Mouse (Mus musculus): ENCODE data around the gene Sgk1. TPM values are rescaled to one million over a fixed set of nuclear protein-coding genes. Genes with fewer than 3 reads are reported as not detected.

Sgk1 gene
- polyA plus RNA-seq, 1 experiment from 2014 or later, result 16.3 TPM

DNA sequence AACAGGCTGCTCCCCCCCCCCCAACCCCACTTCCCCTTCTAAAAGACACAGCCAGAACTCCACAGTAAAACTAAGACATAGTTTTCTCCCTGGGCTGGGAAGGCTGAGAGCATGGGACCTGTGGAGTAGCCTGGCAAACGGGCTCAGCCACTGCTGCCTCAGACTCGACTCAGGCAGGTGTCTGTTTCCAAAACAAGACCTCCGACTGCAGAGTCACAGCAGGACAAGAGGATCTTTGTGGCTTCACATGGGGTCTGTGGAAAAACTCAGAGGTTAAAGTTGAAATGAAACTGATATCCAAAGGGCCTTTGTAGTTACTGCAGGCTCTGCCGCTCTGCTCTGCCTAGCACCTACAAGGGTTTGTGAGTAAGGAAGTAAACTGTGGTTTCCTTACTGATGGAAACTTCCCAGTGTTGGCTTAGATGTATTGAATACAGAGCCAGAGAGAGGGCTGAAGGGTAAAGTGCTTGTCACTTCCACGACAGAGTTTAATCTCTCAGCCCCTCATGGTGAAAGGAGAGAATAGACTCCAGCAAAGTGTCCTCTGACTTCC is 25.0 kb downstream of the Sgk1 start:
- Histone ChIP-seq H3K36me3 (ENCODE audit: poor library complexity, severe bottlenecking) (no peaks in the 10 kb centered on the region), H3K9me3 (replicated peaks) (no peaks in the 10 kb centered on the region), H3K27me3 (no peaks in the 10 kb centered on the region), H3K4me2 (no peak overlapping the region), H3K4me1 (no peaks in the 10 kb centered on the region), H3K4me3 (no peak overlapping the region), H3K27ac (no peak overlapping the region), H3K9ac (no peak overlapping the region)
- ATAC-seq, result no peak
- 25% methylated on average over 5 of the region's 5 CpGs for WGBS

DNA sequence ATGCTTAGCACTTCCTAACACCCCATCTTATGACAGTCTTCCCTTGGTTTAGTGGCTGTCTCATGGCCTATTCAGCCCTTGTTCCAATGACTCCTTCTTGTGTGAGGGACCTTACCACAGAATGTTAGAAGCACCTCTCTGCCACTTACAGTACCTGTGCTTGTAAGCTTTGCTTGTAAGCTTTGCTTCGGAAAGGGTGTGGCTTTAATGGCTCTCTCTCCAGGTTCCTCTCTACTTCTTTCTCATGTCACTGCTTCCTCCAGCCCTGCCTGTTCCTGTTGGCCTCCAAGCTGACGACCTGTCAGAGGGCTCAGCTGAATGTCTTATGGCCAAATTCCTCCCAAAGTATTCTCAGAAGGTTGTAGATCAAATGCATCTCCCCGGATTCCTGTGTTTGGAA is 25.8 kb downstream of the Sgk1 start:
- H3K4me3 ChIP-seq, result no peak overlapping the region
- no peak overlapping the region for H3K9ac ChIP-seq
- WGBS, result 83% methylated on average over 3 of the region's 3 CpGs
- H3K36me3 ChIP-seq (ENCODE audit: poor library complexity, severe bottlenecking), result no peaks in the 10 kb centered on the region
- H3K27me3 ChIP-seq, result no peaks in the 10 kb centered on the region
- H3K4me2 ChIP-seq, result no peak overlapping the region
- H3K4me1 ChIP-seq, result no peaks in the 10 kb centered on the region
- no peaks in the 10 kb centered on the region for H3K9me3 ChIP-seq (replicated peaks)
- no peak for ATAC-seq
- no peak overlapping the region for H3K27ac ChIP-seq

DNA sequence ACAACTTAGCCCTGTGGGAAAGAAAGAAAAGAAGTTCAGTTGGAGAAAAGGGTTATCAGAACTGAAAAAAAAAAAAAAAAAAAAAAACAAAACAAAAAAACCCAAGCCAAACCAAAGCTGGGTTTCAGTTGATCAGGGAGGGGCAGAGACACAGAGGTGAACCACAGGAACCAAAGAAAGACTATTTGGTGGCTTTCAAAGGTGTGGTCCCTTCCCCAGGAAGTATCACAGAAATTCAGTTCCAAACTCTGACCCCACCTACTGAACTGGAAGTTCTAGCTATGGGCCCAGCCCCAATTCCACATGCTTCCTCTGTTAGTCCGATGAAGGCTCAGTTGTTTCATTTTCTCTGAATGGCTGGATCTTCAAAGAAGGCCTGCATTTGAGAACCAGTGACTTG is 26.7 kb downstream of the Sgk1 start:
- no peaks in the 10 kb centered on the region for H3K4me1 ChIP-seq
- no peaks in the 10 kb centered on the region for H3K9me3 ChIP-seq (replicated peaks)
- no peak overlapping the region for H3K4me3 ChIP-seq
- H3K27ac ChIP-seq, result no peak overlapping the region
- ATAC-seq, result no peak
- WGBS, result 97% methylated on average over 1 of the region's 1 CpGs
- H3K36me3 ChIP-seq (ENCODE audit: poor library complexity, severe bottlenecking), result no peaks in the 10 kb centered on the region
- no peak overlapping the region for H3K4me2 ChIP-seq
- no peak overlapping the region for H3K9ac ChIP-seq
- H3K27me3 ChIP-seq, result no peaks in the 10 kb centered on the region

DNA sequence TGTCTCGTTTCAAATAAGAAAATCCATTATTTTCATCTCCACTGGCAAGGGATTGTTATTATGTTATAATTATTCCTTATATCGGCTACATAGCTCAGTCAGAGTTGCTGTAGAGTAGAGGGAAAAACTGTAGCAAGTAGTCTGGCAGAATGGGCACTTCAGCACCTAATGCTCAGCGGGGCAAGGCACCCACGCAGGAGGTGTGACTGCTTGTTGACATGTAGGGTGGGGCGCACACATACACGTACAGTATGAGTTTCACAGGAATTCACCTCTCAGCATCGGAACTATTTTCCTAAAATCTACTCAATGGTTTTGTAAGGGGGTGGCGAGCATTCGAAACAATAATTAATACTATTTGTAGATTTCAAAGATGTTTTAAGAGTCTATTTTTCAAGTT is 28.4 kb downstream of the Sgk1 start:
- Histone ChIP-seq H3K4me2 (no peak overlapping the region), H3K9me3 (replicated peaks) (no peaks in the 10 kb centered on the region), H3K27ac (no peak overlapping the region), H3K27me3 (no peaks in the 10 kb centered on the region), H3K9ac (no peak overlapping the region), H3K4me1 (no peaks in the 10 kb centered on the region), H3K4me3 (no peak overlapping the region), H3K36me3 (ENCODE audit: poor library complexity, severe bottlenecking) (no peaks in the 10 kb centered on the region)
- 89% methylated on average over 9 of the region's 9 CpGs for WGBS
- no peak for ATAC-seq

DNA sequence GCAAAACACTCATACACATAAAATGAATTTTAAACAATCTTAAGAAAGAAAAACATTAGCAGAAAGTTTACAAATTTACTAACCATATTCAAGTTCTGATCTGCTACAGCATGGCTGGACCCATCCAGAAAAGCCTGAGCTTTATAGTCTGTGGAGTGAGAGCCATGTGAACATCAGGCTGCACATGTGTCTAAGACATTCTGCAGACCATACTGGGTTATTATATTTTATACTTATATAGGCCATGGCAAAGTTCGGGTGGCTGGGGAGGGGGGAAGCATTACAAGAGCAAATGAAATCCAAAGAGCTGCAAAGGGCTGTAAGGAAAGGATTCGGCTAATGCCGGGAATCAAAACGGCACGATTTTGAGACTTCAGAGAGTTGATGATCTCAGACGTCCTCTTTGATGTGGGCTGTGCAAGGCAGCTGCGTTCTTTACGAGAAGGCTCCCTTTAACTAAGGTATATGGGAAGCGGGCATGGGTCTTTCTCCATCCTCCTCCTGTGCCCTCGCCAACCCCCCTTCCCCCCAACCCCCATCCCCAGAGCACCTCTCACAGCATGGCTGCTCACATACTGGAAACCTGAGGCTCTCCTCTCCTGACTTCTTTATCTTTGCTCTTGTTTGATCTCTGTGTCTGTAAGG is 29.4 kb downstream of the Sgk1 start:
- peak; percentile 44; the same call in 1 of the 2 replicates for ATAC-seq
- no peak overlapping the region for H3K4me3 ChIP-seq
- H3K4me2 ChIP-seq, result no peak overlapping the region
- H3K9ac ChIP-seq, result no peak overlapping the region
- no peaks in the 10 kb centered on the region for H3K36me3 ChIP-seq (ENCODE audit: poor library complexity, severe bottlenecking)
- no peaks in the 10 kb centered on the region for H3K27me3 ChIP-seq
- H3K4me1 ChIP-seq, result no peaks in the 10 kb centered on the region
- 86% methylated on average over 10 of the region's 10 CpGs for WGBS
- no peak overlapping the region for H3K27ac ChIP-seq
- no peaks in the 10 kb centered on the region for H3K9me3 ChIP-seq (replicated peaks)

DNA sequence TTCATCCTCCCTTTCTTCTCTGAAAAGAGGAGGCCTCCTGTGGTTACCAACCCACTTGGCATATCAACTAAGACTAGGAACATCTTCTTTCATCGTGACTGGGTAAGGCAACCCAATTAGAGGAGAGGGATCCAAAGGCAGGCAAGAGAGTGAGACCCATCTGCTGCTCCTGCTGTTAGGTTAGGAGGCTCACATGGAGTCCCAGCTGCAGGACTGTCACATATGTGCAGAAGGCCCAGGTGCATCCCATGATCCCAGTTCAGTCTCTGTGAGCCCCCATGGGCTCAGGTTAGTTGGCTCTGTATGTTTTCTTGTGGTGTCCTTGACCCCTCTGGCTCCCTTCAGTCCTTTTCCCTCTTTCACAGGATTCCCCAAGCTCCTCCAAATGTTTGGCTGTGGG is 32.8 kb downstream of the Sgk1 start:
- Histone ChIP-seq H3K9me3 (replicated peaks) (no peaks in the 10 kb centered on the region), H3K4me3 (no peak overlapping the region), H3K4me1 (no peaks in the 10 kb centered on the region), H3K4me2 (no peak overlapping the region), H3K27me3 (no peaks in the 10 kb centered on the region), H3K36me3 (ENCODE audit: poor library complexity, severe bottlenecking) (no peaks in the 10 kb centered on the region), H3K27ac (no peak overlapping the region), H3K9ac (no peak overlapping the region)
- ATAC-seq, result peak; percentile 59
- WGBS, result 23% methylated on average over 1 of the region's 1 CpGs

DNA sequence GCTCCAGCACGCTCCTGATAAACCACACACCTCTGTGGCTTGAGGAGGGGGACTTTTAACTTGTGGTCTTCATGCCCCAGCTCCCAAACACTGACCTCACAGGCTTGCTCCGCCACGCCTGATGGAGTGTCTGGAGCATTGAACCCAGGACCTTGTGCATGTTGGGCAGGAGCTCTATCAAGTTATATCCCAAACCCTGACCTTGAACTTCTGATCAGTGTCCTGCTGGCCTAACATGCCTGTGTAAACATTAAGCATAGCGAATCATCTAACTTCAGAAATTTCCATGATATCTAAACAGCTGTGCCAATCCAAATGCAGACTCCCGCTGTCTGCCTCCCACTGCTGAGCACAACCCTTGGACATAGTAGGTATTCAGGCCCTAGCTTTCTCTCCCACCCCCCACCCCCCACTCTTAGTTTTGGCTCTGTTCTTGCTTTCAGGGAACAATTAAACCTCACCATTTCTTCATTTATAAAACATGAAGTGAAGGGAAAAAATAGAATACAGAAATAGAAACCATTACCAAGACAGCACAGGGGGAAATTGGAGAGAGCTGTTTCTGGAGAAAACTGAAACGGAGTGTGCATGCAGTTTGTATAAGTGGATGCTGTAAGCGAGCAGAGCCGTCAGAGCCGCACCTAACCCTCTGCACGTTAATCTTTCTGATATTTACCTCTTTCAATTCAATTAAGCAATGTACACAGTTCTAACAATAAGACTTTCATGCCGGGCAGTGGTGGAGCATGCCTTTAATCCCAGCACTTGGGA is 34.5 kb downstream of the Sgk1 start:
- Histone ChIP-seq H3K27ac (no peak overlapping the region), H3K9ac (no peak overlapping the region), H3K4me1 (no peaks in the 10 kb centered on the region), H3K27me3 (no peaks in the 10 kb centered on the region), H3K36me3 (ENCODE audit: poor library complexity, severe bottlenecking) (no peaks in the 10 kb centered on the region), H3K9me3 (replicated peaks) (no peaks in the 10 kb centered on the region), H3K4me3 (no peak overlapping the region), H3K4me2 (no peak overlapping the region)
- ATAC-seq, result no peak
- WGBS, result 88% methylated on average over 11 of the region's 11 CpGs

DNA sequence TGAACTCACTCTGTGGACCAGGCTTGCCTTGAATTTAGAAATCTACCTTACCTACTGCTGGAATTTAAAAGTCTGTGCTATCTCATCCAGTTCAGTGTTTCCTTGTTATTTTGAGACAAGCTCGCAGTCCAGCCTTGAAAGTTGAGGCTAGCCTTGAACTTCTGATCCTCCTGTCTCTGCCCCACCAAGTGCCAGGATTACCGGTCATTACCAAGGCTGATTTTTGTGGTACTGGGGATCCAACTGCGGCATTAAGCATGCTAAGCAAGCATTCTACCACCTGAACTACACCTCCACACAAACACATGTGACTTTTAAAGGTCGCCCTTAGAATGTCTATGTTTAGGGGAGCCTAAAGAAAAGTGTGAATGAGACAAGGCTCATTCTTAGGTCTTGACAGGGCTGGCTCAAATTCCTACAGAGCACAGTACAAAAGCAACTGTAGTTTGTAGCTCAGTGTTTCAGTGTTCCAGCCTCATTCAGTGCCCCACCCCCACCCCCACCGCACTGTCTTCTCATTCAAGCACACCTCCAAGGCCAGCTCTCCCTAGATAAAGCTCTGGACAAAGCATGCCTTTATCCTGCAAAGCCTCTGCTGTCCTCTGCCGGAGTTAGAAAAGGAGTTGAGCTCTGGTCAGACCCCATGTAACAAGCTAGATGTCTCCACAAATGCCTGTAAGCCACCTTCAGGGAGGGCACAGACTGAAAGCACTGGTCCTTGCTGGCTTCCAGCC is 36.2 kb downstream of the Sgk1 start:
- no peaks in the 10 kb centered on the region for H3K36me3 ChIP-seq (ENCODE audit: poor library complexity, severe bottlenecking)
- H3K27me3 ChIP-seq, result no peaks in the 10 kb centered on the region
- no peak overlapping the region for H3K9ac ChIP-seq
- WGBS, result 75% methylated on average over 6 of the region's 6 CpGs
- H3K27ac ChIP-seq, result no peak overlapping the region
- H3K4me2 ChIP-seq, result no peak overlapping the region
- no peak overlapping the region for H3K4me3 ChIP-seq
- H3K4me1 ChIP-seq, result peaks cover 10% of the 10 kb centered on the region
- no peak for ATAC-seq
- no peaks in the 10 kb centered on the region for H3K9me3 ChIP-seq (replicated peaks)

DNA sequence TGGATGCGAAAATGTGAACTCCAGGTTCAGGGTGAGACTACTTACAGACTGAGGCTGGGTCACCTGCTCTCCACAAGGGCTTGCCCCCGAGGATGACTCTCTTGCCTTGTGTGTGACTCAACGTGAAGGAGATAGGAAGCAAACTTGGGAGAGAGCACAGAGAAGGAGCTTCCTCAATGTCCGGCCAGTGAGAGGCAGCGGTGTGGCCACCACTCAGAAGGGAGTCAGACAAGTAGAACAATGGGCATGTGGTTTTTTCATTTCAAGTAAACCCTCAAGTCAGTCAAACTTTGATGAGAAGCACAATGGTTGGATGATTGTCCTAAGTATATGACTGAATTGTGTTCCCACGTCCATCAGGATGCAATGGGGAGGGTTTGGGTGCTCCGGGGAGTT is 36.8 kb downstream of the Sgk1 start:
- no peaks in the 10 kb centered on the region for H3K9me3 ChIP-seq (replicated peaks)
- no peaks in the 10 kb centered on the region for H3K36me3 ChIP-seq (ENCODE audit: poor library complexity, severe bottlenecking)
- H3K27ac ChIP-seq, result no peak overlapping the region
- peaks cover 16% of the 10 kb centered on the region for H3K4me1 ChIP-seq
- no peaks in the 10 kb centered on the region for H3K27me3 ChIP-seq
- H3K4me2 ChIP-seq, result no peak overlapping the region
- no peak overlapping the region for H3K9ac ChIP-seq
- no peak overlapping the region for H3K4me3 ChIP-seq
- no peak for ATAC-seq
- WGBS, result 88% methylated on average over 7 of the region's 7 CpGs

DNA sequence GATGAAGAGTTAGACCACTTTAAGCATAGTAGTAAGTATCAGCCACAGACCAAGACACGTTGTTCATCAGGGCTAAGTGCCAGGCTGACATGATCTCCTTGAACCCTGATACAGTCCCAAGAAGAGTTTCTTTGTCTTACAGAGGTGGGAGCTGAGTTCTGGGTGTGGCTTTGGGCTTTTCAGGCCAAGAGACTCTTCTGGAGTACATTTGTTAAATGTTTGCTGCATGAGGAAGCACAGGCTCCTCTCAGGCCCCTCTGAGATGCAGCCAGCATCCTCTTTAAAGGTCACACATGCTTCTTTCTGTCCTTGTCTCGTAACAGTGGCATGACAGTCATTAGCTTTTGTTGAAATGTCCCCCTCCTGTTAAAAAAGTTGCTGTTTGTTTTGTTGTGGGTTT is 38.6 kb downstream of the Sgk1 start:
- Histone ChIP-seq H3K27ac (no peak overlapping the region), H3K9me3 (replicated peaks) (no peaks in the 10 kb centered on the region), H3K9ac (no peak overlapping the region), H3K36me3 (ENCODE audit: poor library complexity, severe bottlenecking) (no peaks in the 10 kb centered on the region), H3K4me2 (no peak overlapping the region), H3K4me1 (peaks cover 22% of the 10 kb centered on the region), H3K27me3 (no peaks in the 10 kb centered on the region), H3K4me3 (no peak overlapping the region)
- ATAC-seq, result no peak
- 66% methylated on average over 2 of the region's 2 CpGs for WGBS

DNA sequence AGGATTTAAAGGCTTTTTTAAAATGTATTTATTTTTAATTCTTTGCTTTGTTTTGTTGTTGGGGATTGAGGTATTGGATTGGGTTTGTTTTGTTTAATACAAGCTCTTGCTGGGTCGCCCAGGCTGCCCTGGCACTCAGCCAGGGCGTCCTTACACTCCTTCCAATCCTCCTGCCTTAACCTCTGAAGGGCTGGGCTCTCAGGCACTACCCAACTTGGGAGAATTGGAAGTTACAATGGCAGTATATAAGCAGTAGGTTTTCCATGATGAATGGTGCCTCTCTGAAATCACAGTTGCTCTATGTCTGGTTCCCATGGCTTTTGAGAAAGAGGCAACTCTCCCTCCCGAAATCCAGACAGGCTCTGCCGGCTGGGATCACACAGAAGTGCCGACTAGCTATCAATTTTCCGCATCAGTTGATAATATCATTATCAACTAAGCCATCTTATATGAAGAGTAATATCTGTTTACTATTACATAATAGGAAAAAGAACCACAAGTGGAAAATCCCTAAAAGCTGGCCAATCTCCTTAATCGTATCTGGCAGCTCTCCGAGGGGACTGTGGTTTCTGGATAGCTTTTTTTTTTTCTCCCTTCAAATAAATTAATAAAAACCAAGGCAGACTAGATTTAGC is 40.8 kb downstream of the Sgk1 start:
- WGBS, result 28% methylated on average over 8 of the region's 8 CpGs
- no peaks in the 10 kb centered on the region for H3K36me3 ChIP-seq (ENCODE audit: poor library complexity, severe bottlenecking)
- H3K27ac ChIP-seq, result no peak overlapping the region
- no peak overlapping the region for H3K9ac ChIP-seq
- peak; percentile 45 for ATAC-seq
- H3K4me3 ChIP-seq, result no peak overlapping the region
- H3K9me3 ChIP-seq (replicated peaks), result no peaks in the 10 kb centered on the region
- peak overlapping the region; percentile 31; the same call in 1 of the 2 replicates for H3K4me2 ChIP-seq
- peaks cover 22% of the 10 kb centered on the region for H3K4me1 ChIP-seq
- no peaks in the 10 kb centered on the region for H3K27me3 ChIP-seq

DNA sequence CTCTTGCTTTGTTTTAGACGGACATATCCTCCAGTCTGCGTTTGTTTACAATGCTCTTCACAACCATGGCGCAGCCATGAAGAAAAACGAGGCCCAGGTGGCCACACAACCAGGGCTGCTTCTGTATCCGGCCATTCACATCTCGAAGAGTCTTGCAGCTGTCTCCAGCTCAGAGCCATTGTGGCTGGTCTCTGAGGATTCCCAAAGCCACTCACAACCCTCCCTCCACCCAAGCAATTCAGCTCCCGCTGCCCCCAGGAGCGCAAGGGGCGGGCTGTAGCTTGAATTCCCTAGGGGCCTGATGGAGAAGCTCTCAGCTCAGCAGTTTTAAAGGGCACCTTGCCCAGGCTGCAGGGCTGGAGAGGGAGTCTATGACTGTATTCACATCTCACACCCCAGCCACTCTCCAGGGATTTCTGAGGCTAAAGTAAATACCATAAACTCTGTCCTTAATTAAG is 41.5 kb downstream of the Sgk1 start:
- WGBS, result 3% methylated on average over 9 of the region's 9 CpGs

More for the DNA sequence above, 41.5 kb downstream of the Sgk1 start:
- peak overlapping the region; percentile 52 for H3K27ac ChIP-seq
- peak; percentile 67 for ATAC-seq
- no peaks in the 10 kb centered on the region for H3K9me3 ChIP-seq (replicated peaks)
- no peak overlapping the region for H3K4me3 ChIP-seq
- no peaks in the 10 kb centered on the region for H3K27me3 ChIP-seq
- no peaks in the 10 kb centered on the region for H3K36me3 ChIP-seq (ENCODE audit: poor library complexity, severe bottlenecking)
- peak overlapping the region; percentile 31 for H3K4me2 ChIP-seq
- H3K9ac ChIP-seq, result no peak overlapping the region
- peaks cover 22% of the 10 kb centered on the region for H3K4me1 ChIP-seq
